Mouse (Mus musculus): ENCODE results near the gene Sypl2.

DNA sequence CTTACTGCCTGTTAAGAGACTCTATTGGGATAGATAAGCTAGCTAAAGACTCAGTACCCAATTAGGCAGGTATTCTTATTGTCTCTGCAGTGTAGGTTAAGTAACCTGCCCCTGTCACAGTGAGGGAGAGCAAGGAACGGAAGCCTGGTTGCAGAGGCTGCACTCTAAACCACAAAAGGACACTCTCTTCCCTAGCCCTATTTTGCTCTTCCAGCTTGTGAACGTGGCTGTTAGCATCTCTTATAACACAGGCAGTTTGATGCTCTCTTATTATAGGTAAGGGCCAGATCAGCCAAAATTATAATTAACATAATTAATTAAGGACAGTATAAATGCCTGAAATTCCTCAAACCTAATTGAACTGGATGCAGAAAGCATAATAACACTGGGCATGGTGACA is 45.9 kb downstream of the Sypl2 start:
- TF ChIP-seq POLR2A (IDR thresholded peaks at IDR 0.05; ENCODE audit: insufficient read depth, low read length), result no peak
- no peak for TF ChIP-seq EP300 (IDR thresholded peaks at IDR 0.05; ENCODE audit: insufficient read depth, low read depth, low read length)
- no peak for TF ChIP-seq CTCF (IDR thresholded peaks at IDR 0.05; ENCODE audit: low read depth, low read length)
